Mouse (Mus musculus): ENCODE measurements around the gene Elovl1. TPM values are rescaled to one million over a fixed set of nuclear protein-coding genes. Genes with fewer than 3 reads are reported as not detected.
A peak's percentile ranks its signal among the peaks of the same experiment; 100 is the strongest.

The Elovl1 gene
- polyA plus RNA-seq, 1 experiment = 65.2 TPM

DNA sequence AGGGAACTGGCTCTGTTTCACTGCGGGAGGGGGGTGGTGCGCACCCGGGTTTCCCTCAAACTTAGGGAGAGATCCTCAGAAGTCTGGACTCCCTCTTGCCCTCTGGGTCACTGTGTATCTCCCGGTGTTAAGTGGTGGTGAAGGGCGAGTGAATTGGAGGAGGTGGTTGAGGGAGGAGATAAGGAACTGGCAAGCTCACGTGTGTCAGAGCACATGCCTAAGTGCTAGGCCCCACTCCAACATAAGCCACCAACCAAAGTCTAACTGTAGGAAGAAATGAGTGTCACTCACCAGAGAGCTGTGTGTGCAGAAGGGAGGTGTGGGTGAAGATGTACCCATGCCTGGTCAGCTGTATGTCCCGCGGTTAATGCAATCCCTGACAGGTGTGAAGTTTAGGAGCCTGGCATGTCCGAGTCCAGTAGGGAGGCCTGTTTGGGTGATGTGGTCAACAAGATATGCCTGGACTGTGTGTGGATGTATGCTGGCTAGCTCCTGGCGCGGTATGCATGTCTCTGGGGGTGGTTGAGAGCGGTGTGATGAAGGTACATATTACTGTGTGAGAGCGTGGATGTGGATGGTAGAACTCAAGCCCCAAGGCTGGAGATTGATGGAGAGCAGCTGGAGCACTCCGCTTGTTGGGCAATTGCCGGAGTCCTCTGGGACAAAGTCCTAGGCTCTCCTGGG is 780 bp downstream of the Elovl1 start:
- no peak for DNase-seq (ENCODE audit: extremely low spot score in 1 of 2, low spot score in 1 of 2)

DNA sequence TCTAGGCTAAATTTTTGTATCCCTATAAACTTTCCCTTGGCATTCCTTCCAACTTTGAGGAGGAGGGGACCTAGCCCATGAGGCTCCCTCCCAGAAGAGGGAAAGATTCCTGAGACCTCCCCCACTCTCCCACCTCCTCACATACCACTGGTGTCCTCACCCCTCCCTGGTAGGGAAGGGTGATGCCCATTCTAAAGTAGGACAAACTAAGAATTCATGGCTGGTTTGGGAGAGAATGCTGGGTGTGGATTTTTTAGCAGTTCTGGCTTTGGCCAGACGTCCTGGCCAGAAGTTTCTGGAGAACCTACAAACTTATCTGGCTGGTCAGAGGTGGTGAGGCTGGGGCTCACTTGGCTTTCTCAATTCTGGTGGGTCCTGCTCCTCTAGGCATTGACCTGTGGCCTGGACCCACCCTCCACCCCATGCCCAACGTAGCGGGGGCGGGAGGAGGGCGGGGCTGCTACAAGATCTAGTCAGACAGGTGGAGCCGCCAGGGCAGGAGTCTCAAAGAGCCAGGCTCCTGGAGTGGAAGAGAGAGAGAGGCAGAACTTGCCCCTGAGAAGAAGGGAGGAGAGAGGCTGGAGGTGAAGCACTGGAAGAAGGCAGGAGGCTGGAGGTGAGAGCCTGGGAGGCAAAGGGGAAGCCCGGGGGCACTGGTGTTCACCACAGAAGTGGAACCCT is 1.5 kb downstream of the Elovl1 start:
- no peak for DNase-seq (ENCODE audit: extremely low spot score in 1 of 2, low spot score in 1 of 2)

GRCm38 (mm10) chr4:118432332-118432731 is 4.4 kb downstream of the Elovl1 start:
- DNase-seq (ENCODE audit: extremely low spot score in 1 of 2, low spot score in 1 of 2) = no peak

DNA sequence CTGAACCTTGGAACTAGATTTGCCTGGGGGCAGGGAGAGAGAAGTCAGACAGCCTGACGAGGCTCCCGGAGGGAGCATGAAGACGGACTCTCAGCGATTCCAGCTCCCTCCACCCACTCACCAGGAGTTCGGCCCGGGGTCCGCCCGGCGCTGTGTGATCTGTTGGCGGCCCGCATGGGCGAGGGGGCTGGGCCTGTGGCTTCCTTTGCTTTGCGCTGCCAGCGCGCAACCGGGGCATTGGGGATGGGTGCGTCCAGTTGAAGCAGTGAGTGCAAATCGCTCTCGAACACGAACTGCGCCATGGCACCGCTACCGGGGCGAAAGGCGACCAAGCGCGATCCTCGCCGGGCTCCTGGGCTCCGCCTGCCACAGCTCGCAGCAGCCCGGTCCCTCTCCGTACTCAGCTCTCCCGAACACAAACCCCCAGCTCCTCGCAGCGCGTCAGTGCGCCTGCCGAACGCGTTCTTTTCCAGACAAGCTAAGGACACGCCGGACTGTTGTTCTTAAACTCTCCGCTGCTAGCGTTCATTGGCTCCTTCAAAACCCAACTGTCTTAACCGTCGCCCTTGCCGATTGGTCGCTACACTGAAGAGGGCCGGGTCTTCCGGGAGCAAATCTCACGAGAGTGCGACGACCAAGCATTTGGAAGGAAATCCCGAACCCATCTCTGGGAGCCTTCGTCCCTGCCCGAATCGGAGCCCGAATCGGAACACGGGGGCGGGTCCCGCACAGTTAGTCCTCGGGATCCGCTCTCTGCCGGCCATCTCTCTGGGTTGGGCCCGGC is 9.1 kb downstream of the Elovl1 start, which contains the start of gene Cdc20:
Cdc20 (minus strand) TSS at position 533 of the 784 bp plus-strand sequence.
- DNase-seq (ENCODE audit: extremely low spot score in 1 of 2, low spot score in 1 of 2) = peak; percentile 87 to 91

GRCm38 (mm10) chr4:118437829-118438253 is 9.9 kb downstream of the Elovl1 start:
- DNase-seq (ENCODE audit: extremely low spot score in 1 of 2, low spot score in 1 of 2) = no peak

- peak in 1 of 2 experiments; percentile 41 for DNase-seq (ENCODE audit: extremely low spot score in 1 of 2, low spot score in 1 of 2)
Measured at GRCm38 (mm10) chr4:118445088-118445487, 17.2 kb downstream of the Elovl1 start.

GRCm38 (mm10) chr4:118445781-118446414 is 18.0 kb downstream of the Elovl1 start:
- peak in 1 of 2 experiments; percentile 33 for DNase-seq (ENCODE audit: extremely low spot score in 1 of 2, low spot score in 1 of 2)

GRCm38 (mm10) chr4:118446415-118447153 is 18.7 kb downstream of the Elovl1 start:
- no peak for DNase-seq (ENCODE audit: extremely low spot score in 1 of 2, low spot score in 1 of 2)

GRCm38 (mm10) chr4:118457345-118457975 is 29.6 kb downstream of the Elovl1 start, which contains the start of gene Mpl:
Mpl (minus strand) TSS chr4:118457513.
- DNase-seq (ENCODE audit: extremely low spot score in 1 of 2, low spot score in 1 of 2) = peak in 1 of 2 experiments; percentile 45

DNA sequence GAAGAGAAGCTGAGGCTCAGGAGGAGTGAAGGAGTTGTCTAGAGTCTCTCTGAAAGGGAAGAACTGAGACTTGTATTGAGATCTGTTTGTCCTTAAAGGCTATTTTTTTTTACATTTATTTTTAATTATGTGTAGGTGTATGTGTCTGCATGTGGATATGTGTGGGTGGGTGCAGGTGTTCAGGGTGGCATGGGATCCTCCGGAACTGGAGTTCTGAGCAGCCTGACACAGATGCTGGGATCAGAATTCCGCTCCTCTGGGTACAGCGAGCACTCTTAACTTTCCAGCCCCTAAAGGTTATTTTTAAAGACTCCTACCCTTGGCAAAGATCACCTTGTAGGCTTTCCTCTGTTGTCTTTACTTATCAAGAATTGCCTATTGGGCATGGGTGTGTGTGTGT is 37.1 kb downstream of the Elovl1 start:
- DNase-seq (ENCODE audit: extremely low spot score in 1 of 2, low spot score in 1 of 2) = peak; percentile 15 to 23

DNA sequence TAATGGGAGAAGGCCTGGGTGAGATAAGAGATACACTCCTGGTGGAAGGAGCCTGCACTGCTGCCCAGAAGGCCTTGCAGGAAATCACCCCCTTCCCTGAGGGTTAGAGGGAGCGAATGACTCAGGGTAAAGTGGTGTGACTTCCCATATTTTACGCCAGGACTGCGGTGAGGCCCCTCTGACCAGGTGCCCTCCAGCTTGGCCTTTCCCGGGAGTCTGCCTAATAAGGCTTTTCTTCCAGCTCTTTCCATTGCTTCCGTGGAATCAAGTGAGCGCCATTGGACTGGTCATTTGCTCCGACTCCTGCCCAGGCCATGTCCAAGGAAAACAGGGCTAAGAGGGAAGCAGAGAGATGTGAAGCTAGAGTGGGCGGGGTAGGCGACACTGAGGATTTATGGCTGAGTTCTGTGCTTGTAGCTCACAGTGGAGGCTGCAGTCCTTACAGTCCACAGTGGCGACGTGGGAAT is 37.8 kb downstream of the Elovl1 start:
- no peak for DNase-seq (ENCODE audit: extremely low spot score in 1 of 2, low spot score in 1 of 2)

DNA sequence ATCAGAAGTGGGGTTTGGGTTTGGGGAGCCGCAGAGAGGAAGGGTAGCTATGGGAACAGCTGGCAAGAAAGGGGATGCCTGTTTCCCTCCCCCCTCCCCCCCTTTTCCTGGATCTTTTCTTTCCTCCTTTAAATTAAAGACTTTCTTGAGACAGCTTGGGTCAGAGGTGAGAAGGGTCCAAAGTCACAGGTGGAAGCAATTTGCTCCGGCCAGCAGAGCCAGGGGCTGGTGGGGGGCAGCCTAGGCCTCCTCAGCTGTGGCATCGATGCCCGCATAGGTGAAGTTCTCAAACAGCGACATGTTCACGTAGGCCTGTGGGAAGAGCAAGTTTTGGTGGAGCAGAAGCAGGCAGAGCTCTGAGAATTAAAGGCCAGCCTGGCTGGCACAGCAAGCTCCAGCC is 43.4 kb downstream of the Elovl1 start:
- no peak for DNase-seq (ENCODE audit: extremely low spot score in 1 of 2, low spot score in 1 of 2)

DNA sequence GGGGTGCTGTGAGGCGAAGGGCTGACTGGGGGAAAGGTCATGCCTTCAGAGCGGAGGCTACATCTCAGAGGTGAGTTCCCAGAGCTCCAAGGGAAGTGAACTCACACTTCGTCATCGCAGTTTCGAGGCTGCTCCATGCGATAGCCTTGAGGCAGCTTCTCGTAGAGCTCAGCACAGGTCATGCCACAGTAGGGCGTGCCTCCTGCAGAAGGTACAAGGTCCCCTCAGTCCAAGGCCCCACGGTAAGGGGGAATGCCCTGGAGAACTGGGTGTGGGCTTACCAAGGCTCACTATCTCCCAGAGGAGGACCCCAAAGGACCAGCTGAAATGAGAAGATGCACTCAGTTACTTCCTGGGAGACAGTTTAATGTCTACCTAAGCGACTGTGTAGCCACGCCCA is 44.8 kb downstream of the Elovl1 start:
- no peak for DNase-seq (ENCODE audit: extremely low spot score in 1 of 2, low spot score in 1 of 2)

DNA sequence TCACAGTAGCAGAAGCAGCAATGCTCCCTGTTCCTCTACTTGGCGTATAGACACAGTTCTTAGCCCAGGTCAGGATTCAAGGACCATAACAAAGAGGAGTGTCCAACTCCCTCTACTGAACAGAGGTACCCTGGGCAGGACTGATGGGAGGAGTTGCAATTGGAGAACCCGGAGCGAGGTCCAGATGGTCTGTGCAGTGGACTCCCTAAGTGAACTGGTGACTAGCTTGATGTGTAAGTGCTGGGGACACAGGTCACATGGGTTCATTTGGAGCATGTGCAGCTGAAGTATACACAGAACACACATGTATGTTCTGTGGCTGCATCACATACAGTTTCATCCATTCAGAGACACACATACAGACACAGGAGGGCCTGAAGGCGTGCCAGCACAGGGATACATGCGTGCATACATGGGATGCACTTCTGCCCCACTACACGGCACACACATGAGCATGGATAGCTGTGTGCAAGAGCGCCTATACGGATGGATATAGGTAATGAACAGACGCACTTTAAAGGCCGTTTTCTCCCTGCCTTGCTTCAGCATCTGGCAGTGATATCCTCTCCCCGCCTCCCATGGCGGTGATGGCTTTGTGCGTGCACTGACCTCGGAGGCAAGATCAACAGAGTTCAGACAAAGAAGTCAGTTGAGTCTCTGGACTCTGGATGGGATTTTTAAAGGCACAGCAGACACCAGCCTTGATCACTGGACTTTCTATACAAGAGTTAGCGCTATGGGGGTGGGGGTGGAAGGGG is 49.1 kb downstream of the Elovl1 start:
- no peak for DNase-seq (ENCODE audit: extremely low spot score in 1 of 2, low spot score in 1 of 2)

Other genes starting within 250 kb of the Elovl1 start
- gene Kdm4a, start 248.1 kb upstream of the Elovl1 start, polyA plus RNA-seq (2012; rRNA removed) = 42.5 and 50.0 TPM in 2 replicates
- gene Ptprf, start 136.7 kb upstream of the Elovl1 start, polyA plus RNA-seq (2012; rRNA removed) = 48.7 and 61.0 TPM in 2 replicates
- gene Szt2, start 18.8 kb upstream of the Elovl1 start, polyA plus RNA-seq (2012; rRNA removed) = 40.2 and 41.3 TPM in 2 replicates
- 52.1 and 56.8 TPM in 2 replicates for gene Med8, start 18.8 kb upstream of the Elovl1 start, polyA plus RNA-seq (2012; rRNA removed)
- gene Cdc20, start 9.3 kb downstream of the Elovl1 start, polyA plus RNA-seq (2012; rRNA removed) = 2.2 and 2.8 TPM in 2 replicates
- 0.32 and 1.0 TPM in 2 replicates for gene Mpl, start 29.4 kb downstream of the Elovl1 start, polyA plus RNA-seq (2012; rRNA removed)
- gene Tie1, start 62.0 kb downstream of the Elovl1 start, polyA plus RNA-seq (2012; rRNA removed) = 11.8 and 13.3 TPM in 2 replicates
- 0.10 and 0.36 TPM in 2 replicates for gene 2610528J11Rik, start 98.9 kb downstream of the Elovl1 start, polyA plus RNA-seq (2012; rRNA removed)
- gene Tmem125, start 116.0 kb downstream of the Elovl1 start, polyA plus RNA-seq (2012; rRNA removed) = 10.0 and 12.3 TPM in 2 replicates
- 0.36 and 0.50 TPM in 2 replicates for gene Cfap57, start 192.7 kb downstream of the Elovl1 start, polyA plus RNA-seq (2012; rRNA removed)
- gene Ebna1bp2, start 192.7 kb downstream of the Elovl1 start, polyA plus RNA-seq (2012; rRNA removed) = 49.0 and 54.8 TPM in 2 replicates
- not detected in 2 replicates for gene Olfr62, start 230.9 kb downstream of the Elovl1 start, polyA plus RNA-seq (2012; rRNA removed)